Mouse (Mus musculus) C2C12 (cell line): Measurements from ENCODE around the gene Nup50. TPM values are rescaled to one million over a fixed set of nuclear protein-coding genes. Genes with fewer than 3 reads are reported as not detected.

Experiments used
- H3K27me3 ChIP-seq: one replicate; pipeline ENCODE4 v1.6.1; 2011; ENCODE audit not compliant: control insufficient read depth, insufficient read depth, insufficient read length
- H3K36me3 ChIP-seq: one replicate; pipeline ENCODE4 v1.6.1; 2011; ENCODE audit not compliant: control insufficient read depth, insufficient read depth
- H3K4me3 ChIP-seq: one replicate; pipeline ENCODE4 v1.5.1; 2011; ENCODE audit warnings: mild to moderate bottlenecking, control low read depth; ENCODE audit not compliant: poor library complexity, insufficient read depth, severe bottlenecking
- H3K79me2 ChIP-seq: one replicate; pipeline ENCODE4 v1.6.1; 2011; ENCODE audit not compliant: control insufficient read depth, insufficient read depth
- H3K79me3 ChIP-seq: one replicate; pipeline ENCODE4 v1.6.1; 2011; ENCODE audit warnings: low read depth, control low read depth
- H3ac ChIP-seq: one replicate; pipeline ENCODE3; 2011; ENCODE audit warnings: low read depth; ENCODE audit not compliant: control insufficient read depth, insufficient read length
- CEBPB ChIP-seq: IDR thresholded peaks from one replicate; pipeline ENCODE4 v1.6.1; 2011; ENCODE audit warnings: low read depth, mild to moderate bottlenecking, control low read depth, moderate library complexity
- CTCF ChIP-seq: IDR thresholded peaks from one replicate; pipeline ENCODE4 v1.5.1; 2011; ENCODE audit not compliant: control insufficient read depth, insufficient read depth, insufficient read length
- FOSL1 ChIP-seq: IDR thresholded peaks from one replicate; pipeline ENCODE4 v1.8.0; 2011; ENCODE audit warnings: mild to moderate bottlenecking, low read length; ENCODE audit not compliant: poor library complexity, insufficient read depth, severe bottlenecking
- MAX ChIP-seq: IDR thresholded peaks from one replicate; pipeline ENCODE4 v1.6.1; 2011; ENCODE audit warnings: mild to moderate bottlenecking, control low read depth
- MYOD1 ChIP-seq: IDR thresholded peaks from one replicate; pipeline ENCODE4 v1.6.1; 2011; ENCODE audit warnings: low read depth; ENCODE audit not compliant: control insufficient read depth, insufficient read length
- MYOG ChIP-seq: IDR thresholded peaks from one replicate; pipeline ENCODE4 v1.6.1; 2011; ENCODE audit not compliant: control insufficient read depth, insufficient read length; ENCODE audit errors: extremely low read depth
- USF1 ChIP-seq: IDR thresholded peaks from one replicate; pipeline ENCODE4 v1.6.1; 2011; ENCODE audit warnings: low read depth, mild to moderate bottlenecking, control low read depth, moderate library complexity
- polyA plus RNA-seq: library from polyadenylated mRNA; unstranded; fragments of >200 nt; fragmentation: generic; extraction: Trizol; gene quantifications from one replicate; pipeline ENCODE4 v1.2.1, GENCODE M21; 2012; ENCODE audit warnings: missing spikeins

The Nup50 gene
- polyA plus RNA-seq, 1 experiment, result 54.0 TPM

DNA sequence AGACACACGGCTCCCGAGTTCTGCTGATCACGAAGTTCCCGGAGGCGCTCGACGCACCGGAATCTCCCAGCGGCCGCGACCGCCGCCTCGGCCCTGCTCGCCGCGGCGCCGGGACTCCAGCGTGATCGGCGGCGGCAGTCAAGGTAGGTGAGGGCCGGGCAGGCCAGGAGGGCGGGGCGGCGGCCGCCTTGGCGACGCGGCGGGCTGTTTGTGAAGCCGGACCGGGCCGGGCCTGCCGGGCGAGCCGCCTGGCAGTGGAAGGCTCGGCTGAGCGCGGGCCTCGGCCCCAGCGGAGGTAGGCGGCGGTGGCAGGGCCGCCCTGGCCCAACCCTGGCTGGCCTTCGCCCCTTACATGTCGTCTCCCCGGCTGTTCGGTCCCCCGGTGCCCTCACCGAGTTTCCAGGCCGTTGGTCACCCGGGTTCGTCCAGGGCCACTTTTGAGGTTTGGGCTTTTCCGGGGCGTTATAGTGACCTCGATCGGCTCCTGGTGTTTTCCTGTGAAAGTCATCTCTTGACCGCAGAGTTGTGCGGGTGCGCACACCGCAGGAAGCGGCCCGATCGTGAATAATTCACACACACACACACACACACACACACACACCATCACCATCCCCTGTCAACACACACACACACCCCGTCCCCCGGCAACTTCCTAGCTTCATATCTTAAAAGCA is 434 bp downstream of the Nup50 start:
- peaks cover 48% of the 10 kb centered on the region for H3K79me3 ChIP-seq
- H3K36me3 ChIP-seq, result peaks cover 36% of the 10 kb centered on the region
- H3K79me2 ChIP-seq, result peaks cover 64% of the 10 kb centered on the region
- H3ac ChIP-seq, result peak overlapping the region; percentile 91
- H3K27me3 ChIP-seq, result no peaks in the 10 kb centered on the region
- TF ChIP-seq MYOG (no peak), FOSL1 (no peak), MAX (no peak), CTCF (no peak), CEBPB (no peak), USF1 (no peak), MYOD1 (no peak)
- H3K4me3 ChIP-seq, result peak overlapping the region; percentile 93

DNA sequence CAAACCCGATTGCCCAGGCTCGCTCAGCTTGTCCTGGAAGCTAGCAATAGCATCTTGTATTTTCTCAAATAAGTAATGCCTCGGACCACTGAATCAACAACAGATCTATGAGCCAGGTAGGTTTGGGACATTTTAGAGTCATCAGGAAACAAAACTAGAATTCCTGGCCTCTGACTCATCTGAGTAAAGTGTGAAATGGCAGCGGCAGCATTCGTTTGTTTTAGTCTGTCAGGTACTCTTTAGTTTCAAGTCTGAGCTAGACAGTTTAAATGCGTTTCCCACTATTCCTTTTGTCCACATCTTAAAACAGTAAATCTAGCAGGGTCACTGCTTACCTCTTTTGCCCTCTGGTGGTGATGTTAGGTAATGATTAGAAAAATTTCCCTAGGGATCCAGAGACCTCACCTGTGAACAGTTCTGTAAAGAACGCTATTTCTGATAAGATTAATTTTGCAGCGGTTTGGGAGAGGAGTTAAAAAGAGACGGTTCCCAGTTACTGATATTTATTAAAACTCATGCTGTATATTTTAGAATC is 1.6 kb downstream of the Nup50 start:
- TF ChIP-seq MAX (no peak), MYOD1 (no peak), CEBPB (no peak), MYOG (no peak), USF1 (no peak), CTCF (peak; percentile 19)

DNA sequence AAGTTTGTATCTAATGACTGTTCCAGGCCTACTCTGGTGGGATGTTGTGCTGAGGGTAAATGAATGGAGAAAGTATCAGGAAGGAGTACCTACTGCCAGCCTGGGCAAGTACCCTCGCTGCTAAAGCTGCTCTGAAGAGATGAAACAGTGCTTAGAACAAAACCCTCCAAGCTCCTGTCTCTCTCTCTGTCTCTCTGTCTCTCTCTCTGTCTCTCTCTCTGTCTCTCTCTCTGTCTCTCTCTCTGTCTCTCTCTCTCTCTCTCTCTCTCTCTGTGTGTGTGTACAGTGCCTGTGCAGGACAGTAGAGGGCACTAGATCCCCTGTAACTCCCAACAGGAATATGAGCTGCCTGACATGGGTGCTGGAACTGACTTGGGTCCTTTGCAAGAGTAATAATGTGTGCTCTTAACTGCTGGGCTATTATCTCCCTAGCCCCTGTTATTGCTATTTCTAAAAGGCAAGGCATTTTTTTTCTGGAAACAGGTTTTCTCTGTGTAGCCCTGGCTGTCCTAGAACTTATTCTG is 2.3 kb downstream of the Nup50 start:
- Histone ChIP-seq H3K79me3 (peaks cover 59% of the 10 kb centered on the region), H3K36me3 (peaks cover 55% of the 10 kb centered on the region), H3K27me3 (no peaks in the 10 kb centered on the region), H3K4me3 (no peak overlapping the region), H3ac (no peak overlapping the region), H3K79me2 (peaks cover 83% of the 10 kb centered on the region)
- no peak for TF ChIP-seq MAX
- peak; percentile 54 for TF ChIP-seq CTCF
- no peak for TF ChIP-seq MYOG
- TF ChIP-seq FOSL1, result no peak

More for the DNA sequence above, 1.6 kb downstream of the Nup50 start:
- Histone ChIP-seq H3K79me3 (peaks cover 56% of the 10 kb centered on the region), H3K79me2 (peaks cover 76% of the 10 kb centered on the region), H3K27me3 (no peaks in the 10 kb centered on the region), H3ac (peak overlapping the region; percentile 50), H3K36me3 (peaks cover 48% of the 10 kb centered on the region), H3K4me3 (peak overlapping the region; percentile 93)

DNA sequence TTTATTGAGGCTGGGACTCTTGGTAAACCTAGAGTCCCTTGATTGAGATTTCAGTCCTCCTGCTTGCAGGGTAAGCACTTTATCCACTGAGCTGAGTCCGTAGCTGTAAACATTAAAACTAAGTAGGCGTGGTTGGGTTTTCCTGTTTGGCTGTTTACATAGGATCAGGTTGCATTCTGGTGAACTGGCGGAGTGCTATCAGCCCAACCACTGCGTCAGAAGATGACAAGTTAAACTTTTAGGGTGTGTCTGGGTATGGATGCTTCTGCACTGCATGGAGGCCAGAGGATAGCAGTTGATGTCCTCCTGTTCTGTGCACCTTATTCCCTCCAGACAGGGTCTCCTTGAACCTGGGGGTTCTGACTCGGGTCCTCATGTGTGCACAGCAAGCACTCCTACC is 9.1 kb downstream of the Nup50 start:
- peaks cover 63% of the 10 kb centered on the region for H3K79me3 ChIP-seq
- H3K79me2 ChIP-seq, result peaks cover 100% of the 10 kb centered on the region
- H3K36me3 ChIP-seq, result peaks cover 99% of the 10 kb centered on the region
- H3K4me3 ChIP-seq, result no peak overlapping the region
- TF ChIP-seq MYOD1 (no peak), MYOG (no peak), USF1 (no peak), MAX (peak; percentile 23), CEBPB (no peak)
- H3K27me3 ChIP-seq, result no peaks in the 10 kb centered on the region
- no peak overlapping the region for H3ac ChIP-seq

DNA sequence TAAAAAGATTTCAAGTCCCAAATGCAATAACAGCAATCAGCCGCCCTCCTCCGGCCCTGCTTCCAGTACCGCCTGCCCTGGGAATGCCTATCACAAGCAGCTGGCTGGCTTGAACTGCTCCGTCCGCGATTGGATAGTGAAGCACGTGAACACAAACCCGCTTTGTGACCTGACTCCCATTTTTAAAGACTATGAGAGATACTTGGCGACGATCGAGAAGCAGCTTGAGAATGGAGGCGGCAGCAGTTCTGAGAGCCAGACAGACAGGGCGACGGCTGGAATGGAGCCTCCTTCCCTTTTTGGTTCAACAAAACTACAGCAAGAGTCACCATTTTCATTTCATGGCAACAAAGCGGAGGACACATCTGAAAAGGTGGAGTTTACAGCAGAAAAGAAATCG is 11.7 kb downstream of the Nup50 start:
- H3K79me3 ChIP-seq, result peaks cover 45% of the 10 kb centered on the region
- no peak overlapping the region for H3K4me3 ChIP-seq
- H3K36me3 ChIP-seq, result peaks cover 99% of the 10 kb centered on the region
- H3K27me3 ChIP-seq, result no peaks in the 10 kb centered on the region
- H3K79me2 ChIP-seq, result peaks cover 96% of the 10 kb centered on the region
- H3ac ChIP-seq, result no peak overlapping the region
- no peak for TF ChIP-seq FOSL1
- no peak for TF ChIP-seq USF1
- TF ChIP-seq MYOG, result no peak
- TF ChIP-seq MYOD1, result no peak
- no peak for TF ChIP-seq CEBPB
- no peak for TF ChIP-seq CTCF
- TF ChIP-seq MAX, result no peak

DNA sequence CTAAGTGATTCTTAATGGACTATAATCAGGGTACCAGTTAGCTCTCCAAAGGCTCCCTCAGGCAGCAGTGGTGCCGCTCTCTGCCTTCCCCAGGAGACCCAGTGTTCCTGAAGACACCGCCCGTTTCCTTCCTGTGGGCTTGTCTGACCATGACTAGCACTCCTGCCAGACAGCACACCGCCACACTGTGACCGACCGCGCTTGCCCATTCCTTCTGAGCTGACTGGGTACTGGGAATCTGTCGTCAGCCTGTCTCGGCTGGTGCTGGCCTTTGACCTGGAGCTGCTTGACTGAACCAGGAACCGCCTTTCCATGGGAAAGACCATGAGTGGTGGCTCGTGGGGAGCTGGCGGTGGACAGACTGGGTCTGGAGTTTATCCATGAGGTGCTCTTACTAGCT is 16.9 kb downstream of the Nup50 start:
- Histone ChIP-seq H3K4me3 (no peak overlapping the region), H3K36me3 (peaks cover 86% of the 10 kb centered on the region)
- no peak for TF ChIP-seq USF1
- no peak for TF ChIP-seq FOSL1
- TF ChIP-seq MYOG, result no peak
- no peak for TF ChIP-seq CEBPB
- no peak for TF ChIP-seq MAX
- no peak for TF ChIP-seq MYOD1
- no peak for TF ChIP-seq CTCF

More for the DNA sequence above, 16.9 kb downstream of the Nup50 start:
- Histone ChIP-seq H3K79me2 (peaks cover 58% of the 10 kb centered on the region), H3ac (no peak overlapping the region), H3K27me3 (no peaks in the 10 kb centered on the region), H3K79me3 (peaks cover 13% of the 10 kb centered on the region)
